Mouse (Mus musculus) spleen, adult 2 months (tissue): ENCODE results near the gene Samd4b. TPM values are rescaled to one million over a fixed set of nuclear protein-coding genes. Genes with fewer than 3 reads are reported as not detected.
"Not testable (repeated sequence)": the region's sequence is repeated elsewhere in the genome, so short reads cannot be mapped to it uniquely, and the experiment has no call there.

ENCODE experiments used
- DNase-seq, 2 experiments: peaks; one replicate each; pipeline versions ENCODE4 v3.0.0 to v3.0.0-alpha.2; 2012 to 2021; ENCODE audit warnings: low spot score in 2 of 2, low read depth in 1 of 2
- H3K27ac ChIP-seq: fragments of 200-500 bp; 2 replicates; pipeline ENCODE4 v1.5.1; 2012; ENCODE audit warnings: low read length, inconsistent platforms; ENCODE audit not compliant: insufficient read depth
- H3K27me3 ChIP-seq: fragments of 200-500 bp; 2 replicates; pipeline ENCODE4 v1.6.1; 2012; ENCODE audit warnings: mild to moderate bottlenecking, moderate library complexity, low read length, inconsistent platforms; ENCODE audit not compliant: control insufficient read depth, insufficient read depth
- H3K36me3 ChIP-seq: fragments of 200-500 bp; 2 replicates; pipeline ENCODE4 v1.6.1; 2012; ENCODE audit warnings: mild to moderate bottlenecking, low read length, inconsistent platforms; ENCODE audit not compliant: control insufficient read depth, insufficient read depth
- H3K4me1 ChIP-seq: fragments of 200-500 bp; 2 replicates; pipeline ENCODE4 v1.6.1; 2011; ENCODE audit warnings: inconsistent platforms; ENCODE audit not compliant: control insufficient read depth, insufficient read depth, insufficient read length
- H3K4me3 ChIP-seq: fragments of 200-500 bp; 2 replicates; pipeline ENCODE4 v1.5.1; 2011; ENCODE audit warnings: mild to moderate bottlenecking, inconsistent platforms; ENCODE audit not compliant: insufficient read depth, insufficient read length; ENCODE audit errors: extremely low read depth
- CTCF ChIP-seq: fragments of 200-500 bp; IDR thresholded peaks from 2 replicates; pipeline ENCODE4 v1.5.1; 2011; ENCODE audit warnings: mild to moderate bottlenecking, inconsistent platforms; ENCODE audit not compliant: insufficient read depth, insufficient read length, insufficient replicate concordance; ENCODE audit errors: extremely low read depth
- POLR2A ChIP-seq: fragments of 200-500 bp; IDR thresholded peaks from 2 replicates; pipeline ENCODE4 v1.6.1; 2011; ENCODE audit warnings: low read depth, low read length, inconsistent platforms
- WGBS: fragments of 180-500 bp; shearing (Covaris S2); methylation state at CpG from one replicate; pipeline ENCODE4 v1.1.7; 2018; 5-methylcytosine and 5-hydroxymethylcytosine counted together
- polyA plus RNA-seq: library from polyadenylated mRNA; depleted of rRNA; stranded (reverse); fragments of >200 nt; gene quantifications from 2 replicates; pipeline ENCODE4 v1.2.3, GENCODE M21; 2012

Gene Samd4b
- polyA plus RNA-seq, 1 experiment: 48.2 TPM

- peaks cover 4% of the 10 kb centered on the region; the same call in 1 of the 2 replicates for H3K4me1 ChIP-seq
- H3K27ac ChIP-seq: no peak overlapping the region
- 94% methylated on average over 4 of the region's 4 CpGs for WGBS
- DNase-seq: no peak
- no peak for TF ChIP-seq POLR2A
- TF ChIP-seq CTCF: no peak
- no peaks in the 10 kb centered on the region for H3K27me3 ChIP-seq
- peaks cover 31% of the 10 kb centered on the region for H3K36me3 ChIP-seq
- no peak overlapping the region for H3K4me3 ChIP-seq
Observed at GRCm38 (mm10) chr7:28395425-28395824, 202.5 kb downstream of the Samd4b start.

GRCm38 (mm10) chr7:28393272-28393951 is 204.5 kb downstream of the Samd4b start:
- 7% methylated on average over 22 of the region's 22 CpGs for WGBS
- TF ChIP-seq POLR2A: no peak
- no peak for DNase-seq
- Histone ChIP-seq H3K4me1 (peaks cover 4% of the 10 kb centered on the region; the same call in 1 of the 2 replicates), H3K36me3 (peaks cover 21% of the 10 kb centered on the region), H3K27me3 (no peaks in the 10 kb centered on the region), H3K4me3 (peak overlapping the region; percentile 76), H3K27ac (peak overlapping the region; percentile 63)

- DNase-seq: peak; percentile 96 to 99
- peak within 1 kb of the TSS; percentile 63 for H3K27ac ChIP-seq
- H3K4me3 ChIP-seq: peak within 1 kb of the TSS; percentile 76
- H3K4me1 ChIP-seq: peaks cover 4% of the 10 kb centered on the region; the same call in 1 of the 2 replicates
- under 1% methylated on average over 58 of the region's 58 CpGs for WGBS
- H3K27me3 ChIP-seq: no peaks in the 10 kb centered on the region
- peak; percentile 96 for TF ChIP-seq POLR2A
- TF ChIP-seq CTCF: no peak
- H3K36me3 ChIP-seq: peaks cover 19% of the 10 kb centered on the region
Observed at GRCm38 (mm10) chr7:28392429-28393271, 205.3 kb downstream of the Samd4b start, which contains the start of the genes Med29 and Paf1. Gene Med29, minus strand, starts transcription at chr7:28392708. Gene Paf1, plus strand, starts transcription at chr7:28392951.

GRCm38 (mm10) chr7:28390331-28390730 is 207.6 kb downstream of the Samd4b start:
- peaks cover 14% of the 10 kb centered on the region; the same call in 1 of the 2 replicates for H3K4me1 ChIP-seq
- H3K36me3 ChIP-seq: peaks cover 8% of the 10 kb centered on the region
- no peak for DNase-seq
- H3K27ac ChIP-seq: no peak overlapping the region
- H3K27me3 ChIP-seq: no peaks in the 10 kb centered on the region
- TF ChIP-seq CTCF: no peak
- TF ChIP-seq POLR2A: no peak
- no peak overlapping the region for H3K4me3 ChIP-seq
- WGBS: 97% methylated on average over 3 of the region's 3 CpGs

GRCm38 (mm10) chr7:28387384-28387783 is 210.6 kb downstream of the Samd4b start:
- not testable (repeated sequence) for H3K36me3 ChIP-seq, H3K27me3 ChIP-seq, DNase-seq, H3K27ac ChIP-seq, H3K4me3 ChIP-seq
- 91% methylated on average over 7 of the region's 7 CpGs for WGBS
- H3K4me1 ChIP-seq: peaks cover 37% of the 10 kb centered on the region

GRCm38 (mm10) chr7:28386877-28387276 is 211.1 kb downstream of the Samd4b start:
- 77% methylated on average over 6 of the region's 6 CpGs for WGBS
- not testable (repeated sequence) for H3K27ac ChIP-seq, H3K36me3 ChIP-seq, H3K27me3 ChIP-seq, DNase-seq, H3K4me3 ChIP-seq
- H3K4me1 ChIP-seq: peaks cover 35% of the 10 kb centered on the region

GRCm38 (mm10) chr7:28386462-28386861 is 211.5 kb downstream of the Samd4b start:
- H3K4me1 ChIP-seq: peaks cover 34% of the 10 kb centered on the region
- peaks cover 6% of the 10 kb centered on the region for H3K36me3 ChIP-seq
- TF ChIP-seq CTCF (peak; percentile 98), POLR2A (no peak)
- no peak overlapping the region for H3K4me3 ChIP-seq
- DNase-seq: peak; percentile 84 to 89
- peak overlapping the region; percentile 86 for H3K27ac ChIP-seq
- H3K27me3 ChIP-seq: no peaks in the 10 kb centered on the region
- whole genome bisulfite sequencing: 2% methylated on average over 4 of the region's 4 CpGs
